Mouse (Mus musculus) limb, embryonic 13.5 days (tissue): ENCODE results near the gene Prkca. TPM values are rescaled to one million over a fixed set of nuclear protein-coding genes. Genes with fewer than 3 reads are reported as not detected.

ENCODE experiments used
- ATAC-seq: fragments of 200-750 bp; cut with Nextera tagmentation; 2 replicates; pipeline ENCODE4 v1.8.0; 2017; ENCODE audit warnings: low read depth, moderate number of reproducible peaks, moderate TSS enrichment; ENCODE audit not compliant: low FRiP score
- H3K27ac ChIP-seq: fragments of 300-500 bp; sonication (generic); 2 replicates; pipeline ENCODE4 v1.5.1; 2015; ENCODE audit warnings: inconsistent platforms, mild to moderate bottlenecking, moderate library complexity
- H3K27me3 ChIP-seq: fragments of 300-500 bp; sonication (generic); 2 replicates; pipeline ENCODE4 v1.6.1; 2015; ENCODE audit warnings: mild to moderate bottlenecking, inconsistent platforms
- H3K36me3 ChIP-seq: fragments of 300-500 bp; sonication (generic); 2 replicates; pipeline ENCODE4 v1.6.1; 2015; ENCODE audit warnings: inconsistent platforms, mild to moderate bottlenecking, moderate library complexity
- H3K4me1 ChIP-seq: fragments of 300-500 bp; sonication (generic); 2 replicates; pipeline ENCODE4 v1.6.1; 2015; ENCODE audit warnings: inconsistent platforms
- H3K4me2 ChIP-seq: fragments of 300-500 bp; sonication (generic); replicated peaks from 2 replicates; pipeline ENCODE4 v1.6.1; 2015; ENCODE audit warnings: inconsistent platforms, mild to moderate bottlenecking, moderate library complexity
- H3K4me3 ChIP-seq: fragments of 300-500 bp; sonication (generic); 2 replicates; pipeline ENCODE4 v1.5.1; 2015; ENCODE audit warnings: moderate library complexity, mild to moderate bottlenecking, inconsistent platforms
- H3K9ac ChIP-seq: fragments of 300-500 bp; sonication (generic); 2 replicates; pipeline ENCODE4 v1.6.1; 2015; ENCODE audit warnings: mild to moderate bottlenecking, inconsistent platforms
- H3K9me3 ChIP-seq: fragments of 300-500 bp; sonication (generic); 2 replicates; pipeline ENCODE4 v1.6.1; 2016; ENCODE audit warnings: inconsistent platforms
- WGBS: fragments of 180-500 bp; shearing (Covaris S2); methylation state at CpG from one replicate; pipeline ENCODE4 v1.1.7; 2015; 5-methylcytosine and 5-hydroxymethylcytosine counted together
- polyA plus RNA-seq: library from polyadenylated mRNA; unstranded; fragments of >200 nt; fragmentation: Nextera tagmentation; extraction: Ambion mirVana; gene quantifications from 2 replicates; pipeline ENCODE4 v1.2.1, GENCODE M21; 2015

Prkca gene
- polyA plus RNA-seq, 1 experiment from 2014 or later: 7.2 TPM

GRCm38 (mm10) chr11:108268421-108269322 is 75.1 kb downstream of the Prkca start:
- no peak for ATAC-seq
- H3K4me3 ChIP-seq: no peak overlapping the region
- H3K9me3 ChIP-seq: no peaks in the 10 kb centered on the region
- H3K4me1 ChIP-seq: peaks cover 45% of the 10 kb centered on the region
- no peaks in the 10 kb centered on the region for H3K27me3 ChIP-seq
- peak overlapping the region; percentile 2; the same call in 1 of the 2 replicates for H3K4me2 ChIP-seq
- no peaks in the 10 kb centered on the region for H3K36me3 ChIP-seq
- H3K27ac ChIP-seq: peak overlapping the region; percentile 56; the same call in 1 of the 2 replicates
- WGBS: 61% methylated on average over 12 of the region's 12 CpGs
- no peak overlapping the region for H3K9ac ChIP-seq

GRCm38 (mm10) chr11:108267825-108268224 is 75.9 kb downstream of the Prkca start:
- no peaks in the 10 kb centered on the region for H3K36me3 ChIP-seq
- ATAC-seq: no peak
- no peaks in the 10 kb centered on the region for H3K9me3 ChIP-seq
- peaks cover 50% of the 10 kb centered on the region for H3K4me1 ChIP-seq
- H3K27ac ChIP-seq: peak overlapping the region; percentile 16; the same call in 1 of the 2 replicates
- H3K4me2 ChIP-seq: no peak overlapping the region
- H3K9ac ChIP-seq: 0 out of 2 replicates have a peak overlapping the region, but pooled peaks have one; percentile 19
- 78% methylated on average over 7 of the region's 7 CpGs for WGBS
- no peaks in the 10 kb centered on the region for H3K27me3 ChIP-seq
- H3K4me3 ChIP-seq: no peak overlapping the region

- Histone ChIP-seq H3K4me2 (no peak overlapping the region), H3K9ac (no peak overlapping the region), H3K27ac (no peak overlapping the region), H3K4me1 (peaks cover 50% of the 10 kb centered on the region), H3K9me3 (no peaks in the 10 kb centered on the region), H3K4me3 (no peak overlapping the region), H3K27me3 (no peaks in the 10 kb centered on the region), H3K36me3 (no peaks in the 10 kb centered on the region)
- ATAC-seq: no peak
- 60% methylated on average over 3 of the region's 3 CpGs for WGBS
These were observed 76.7 kb downstream of the Prkca start for GRCm38 (mm10) chr11:108267066-108267465.

- no peak for ATAC-seq
- no peak overlapping the region for H3K4me2 ChIP-seq
- H3K27me3 ChIP-seq: no peaks in the 10 kb centered on the region
- no peaks in the 10 kb centered on the region for H3K36me3 ChIP-seq
- no peak overlapping the region for H3K27ac ChIP-seq
- H3K4me1 ChIP-seq: peaks cover 60% of the 10 kb centered on the region
- H3K9me3 ChIP-seq: no peaks in the 10 kb centered on the region
- H3K9ac ChIP-seq: no peak overlapping the region
- no peak overlapping the region for H3K4me3 ChIP-seq
- 63% methylated on average over 1 of the region's 1 CpGs for WGBS
These were observed 79.9 kb downstream of the Prkca start for GRCm38 (mm10) chr11:108263868-108264267.

GRCm38 (mm10) chr11:108263406-108263805 is 80.3 kb downstream of the Prkca start:
- Histone ChIP-seq H3K4me3 (no peak overlapping the region), H3K9me3 (no peaks in the 10 kb centered on the region), H3K4me2 (no peak overlapping the region), H3K36me3 (no peaks in the 10 kb centered on the region), H3K4me1 (peaks cover 60% of the 10 kb centered on the region), H3K27me3 (no peaks in the 10 kb centered on the region), H3K9ac (no peak overlapping the region), H3K27ac (no peak overlapping the region)
- ATAC-seq: no peak
- 69% methylated on average over 3 of the region's 3 CpGs for WGBS

GRCm38 (mm10) chr11:108261751-108262160 is 82.0 kb downstream of the Prkca start:
- Histone ChIP-seq H3K9ac (no peak overlapping the region), H3K36me3 (no peaks in the 10 kb centered on the region), H3K4me2 (no peak overlapping the region), H3K4me1 (peaks cover 47% of the 10 kb centered on the region), H3K4me3 (no peak overlapping the region), H3K27me3 (no peaks in the 10 kb centered on the region), H3K9me3 (no peaks in the 10 kb centered on the region), H3K27ac (no peak overlapping the region)
- WGBS: 58% methylated on average over 7 of the region's 7 CpGs
- 0 out of 2 replicates have a peak, but pooled peaks have one; percentile 19 for ATAC-seq

GRCm38 (mm10) chr11:108260775-108261517 is 82.8 kb downstream of the Prkca start:
- 49% methylated on average over 6 of the region's 6 CpGs for WGBS
- no peak overlapping the region for H3K27ac ChIP-seq
- H3K4me1 ChIP-seq: peaks cover 45% of the 10 kb centered on the region

GRCm38 (mm10) chr11:108259391-108259790 is 84.3 kb downstream of the Prkca start:
- Histone ChIP-seq H3K4me3 (no peak overlapping the region), H3K4me2 (0 out of 2 replicates have a peak overlapping the region, but pooled peaks have one; percentile 37), H3K27me3 (no peaks in the 10 kb centered on the region), H3K9ac (no peak overlapping the region), H3K27ac (peak overlapping the region; percentile 71), H3K36me3 (no peaks in the 10 kb centered on the region), H3K4me1 (peaks cover 53% of the 10 kb centered on the region), H3K9me3 (no peaks in the 10 kb centered on the region)
- 58% methylated on average over 4 of the region's 4 CpGs for WGBS
- 0 out of 2 replicates have a peak, but pooled peaks have one; percentile 9 for ATAC-seq

More at GRCm38 (mm10) chr11:108260775-108261517, 82.8 kb downstream of the Prkca start:
- Histone ChIP-seq H3K9ac (no peak overlapping the region), H3K9me3 (no peaks in the 10 kb centered on the region), H3K27me3 (no peaks in the 10 kb centered on the region), H3K4me2 (peak overlapping the region; percentile 27; the same call in 1 of the 2 replicates), H3K36me3 (no peaks in the 10 kb centered on the region), H3K4me3 (no peak overlapping the region)
- peak; percentile 57; the same call in 1 of the 2 replicates for ATAC-seq

- Histone ChIP-seq H3K27me3 (no peaks in the 10 kb centered on the region), H3K9ac (no peak overlapping the region), H3K9me3 (no peaks in the 10 kb centered on the region), H3K4me3 (no peak overlapping the region), H3K4me1 (peaks cover 58% of the 10 kb centered on the region), H3K36me3 (no peaks in the 10 kb centered on the region), H3K27ac (peak overlapping the region; percentile 71; the same call in 1 of the 2 replicates), H3K4me2 (peak overlapping the region; percentile 37; the same call in 1 of the 2 replicates)
- ATAC-seq: no peak
- 54% methylated on average over 5 of the region's 5 CpGs for WGBS
These were observed 84.9 kb downstream of the Prkca start for GRCm38 (mm10) chr11:108258811-108259266.

- ATAC-seq: no peak
These were observed 85.8 kb downstream of the Prkca start for GRCm38 (mm10) chr11:108257921-108258320.

GRCm38 (mm10) chr11:108254681-108255080 is 89.0 kb downstream of the Prkca start:
- 56% methylated on average over 5 of the region's 5 CpGs for WGBS
- Histone ChIP-seq H3K27ac (no peak overlapping the region), H3K9ac (no peak overlapping the region), H3K4me1 (peaks cover 51% of the 10 kb centered on the region), H3K4me2 (no peak overlapping the region), H3K36me3 (no peaks in the 10 kb centered on the region), H3K9me3 (no peaks in the 10 kb centered on the region), H3K27me3 (no peaks in the 10 kb centered on the region), H3K4me3 (no peak overlapping the region)
- ATAC-seq: no peak

More at GRCm38 (mm10) chr11:108257921-108258320, 85.8 kb downstream of the Prkca start:
- Histone ChIP-seq H3K36me3 (no peaks in the 10 kb centered on the region), H3K27ac (no peak overlapping the region), H3K4me2 (no peak overlapping the region), H3K4me1 (peaks cover 55% of the 10 kb centered on the region), H3K4me3 (no peak overlapping the region), H3K9ac (no peak overlapping the region), H3K9me3 (no peaks in the 10 kb centered on the region), H3K27me3 (no peaks in the 10 kb centered on the region)
- 82% methylated on average over 8 of the region's 8 CpGs for WGBS
